Mouse (Mus musculus): ENCODE measurements around the gene Capn15. TPM values are rescaled to one million over a fixed set of nuclear protein-coding genes. Genes with fewer than 3 reads are reported as not detected.

Capn15 gene
- total RNA-seq, 4 experiments from 2014 or later, result 2.9 to 5.0 (median 4.1) TPM

- DNase-seq (ENCODE audit: low spot score in 2 of 2), result no peak
These were observed 29.4 kb downstream of the Capn15 start for GRCm38 (mm10) chr17:25956201-25956600.

GRCm38 (mm10) chr17:25955736-25956135, 29.9 kb downstream of the Capn15 start:
- DNase-seq (ENCODE audit: low spot score in 2 of 2), result no peak

- DNase-seq (ENCODE audit: low spot score in 2 of 2), result no peak
These were observed 30.9 kb downstream of the Capn15 start for GRCm38 (mm10) chr17:25954671-25955070.

DNA sequence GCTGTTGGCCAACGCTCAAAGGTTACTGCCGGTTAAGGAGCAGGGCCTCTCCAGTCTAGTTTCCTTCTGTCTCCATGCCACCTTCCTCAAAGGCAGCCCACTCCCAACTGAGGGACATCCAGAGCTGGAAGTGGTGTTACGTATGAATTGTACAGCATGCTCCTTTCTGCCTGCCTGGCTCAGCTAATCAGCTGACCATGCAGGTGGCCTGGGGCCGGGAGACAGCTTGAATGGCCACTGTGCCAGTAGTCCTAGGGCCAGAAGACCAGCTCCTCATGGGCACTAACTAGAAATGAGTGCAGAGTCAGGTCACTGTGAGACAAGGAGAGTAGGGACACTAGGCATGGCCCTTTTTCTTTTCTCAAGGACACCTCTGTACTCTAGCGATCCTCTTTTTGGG, 32.4 kb downstream of the Capn15 start:
- DNase-seq (ENCODE audit: low spot score in 2 of 2), result no peak

- no peak for DNase-seq (ENCODE audit: low spot score in 2 of 2)
These were observed 33.6 kb downstream of the Capn15 start, which contains the start of gene A930017K11Rik for GRCm38 (mm10) chr17:25951803-25952623. Gene A930017K11Rik (minus strand): TSS chr17:25952565.

GRCm38 (mm10) chr17:25951225-25951802, 34.3 kb downstream of the Capn15 start:
- no peak for DNase-seq (ENCODE audit: low spot score in 2 of 2)

DNA sequence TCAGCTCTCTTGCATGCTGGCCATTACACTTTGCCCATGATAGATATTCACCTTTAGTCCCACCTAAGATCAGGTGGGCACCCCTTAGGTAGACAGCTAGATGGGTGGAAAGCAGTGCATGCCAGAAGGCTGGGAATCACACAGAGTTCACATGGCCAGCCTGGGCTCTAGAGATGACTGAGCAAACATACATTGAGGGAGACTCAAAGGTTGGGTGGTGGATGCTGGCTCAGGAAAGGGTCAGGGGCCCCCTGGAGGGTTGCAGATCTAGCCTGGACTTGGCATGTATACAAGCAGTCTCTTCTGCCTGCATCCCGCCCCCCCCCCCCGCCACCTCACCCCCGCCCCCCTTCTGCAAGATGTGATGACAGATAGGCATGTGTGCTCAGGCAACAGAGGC, 34.9 kb downstream of the Capn15 start:
- DNase-seq (ENCODE audit: low spot score in 2 of 2), result no peak

- no peak for DNase-seq (ENCODE audit: low spot score in 2 of 2)
These were observed 35.6 kb downstream of the Capn15 start for GRCm38 (mm10) chr17:25949981-25950380.

GRCm38 (mm10) chr17:25948051-25948450, 37.5 kb downstream of the Capn15 start:
- DNase-seq (ENCODE audit: low spot score in 2 of 2), result no peak

- no peak for DNase-seq (ENCODE audit: low spot score in 2 of 2)
These were observed 38.0 kb downstream of the Capn15 start for GRCm38 (mm10) chr17:25947576-25947975.

DNA sequence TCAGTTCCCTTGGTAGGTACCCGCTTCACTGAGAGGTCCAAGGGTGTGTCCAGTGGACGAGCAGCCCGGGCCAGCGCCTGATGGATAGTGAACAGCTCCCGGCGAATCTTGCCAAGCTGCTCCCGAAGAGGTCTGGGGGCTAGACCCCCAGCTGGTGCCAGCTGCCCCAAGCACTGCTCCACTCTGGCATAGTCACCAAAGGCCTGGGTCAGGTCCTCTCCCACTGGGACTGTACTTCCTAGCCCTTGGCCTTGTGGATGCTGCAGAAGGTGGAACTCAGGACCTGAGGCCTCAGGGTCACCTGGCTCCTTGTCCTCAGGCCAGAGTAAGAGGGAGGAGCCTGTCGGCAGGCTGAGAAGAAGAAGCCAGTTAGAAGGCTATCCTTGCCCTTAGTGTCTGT, 38.7 kb downstream of the Capn15 start:
- no peak for DNase-seq (ENCODE audit: low spot score in 2 of 2)

GRCm38 (mm10) chr17:25946349-25946748, 39.2 kb downstream of the Capn15 start:
- no peak for DNase-seq (ENCODE audit: low spot score in 2 of 2)

DNA sequence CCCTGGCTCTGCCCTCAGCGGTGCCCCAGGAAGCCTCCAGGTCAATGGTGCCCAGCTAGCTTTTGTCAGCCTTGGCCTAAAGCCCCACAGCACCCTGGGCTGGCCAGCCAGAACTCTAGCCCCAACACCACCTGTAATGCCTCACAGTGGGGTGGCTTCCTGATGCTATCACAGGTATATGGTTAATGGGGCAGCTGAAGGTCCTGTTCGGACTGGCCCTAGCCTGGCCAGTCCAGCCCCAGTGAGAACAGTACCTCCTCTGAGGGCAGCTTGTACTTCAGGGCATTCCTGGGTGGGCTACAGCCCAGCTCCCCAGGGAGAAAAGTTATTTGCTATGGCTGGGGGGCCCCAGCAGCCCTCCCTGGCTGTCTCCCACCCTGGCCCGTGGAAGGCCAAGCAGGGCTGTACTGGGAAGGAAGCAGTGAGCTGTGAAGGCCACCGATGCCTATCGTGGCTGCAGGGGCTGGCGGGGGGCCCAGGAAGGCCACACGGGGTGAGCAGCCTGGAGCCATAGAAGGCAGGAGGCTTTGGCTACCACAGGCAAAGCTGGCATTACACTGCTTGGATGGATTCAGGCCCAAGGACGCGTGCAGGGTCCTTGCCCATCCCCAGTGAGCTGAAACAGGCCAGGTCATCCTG, 40.0 kb downstream of the Capn15 start:
- peak in 1 of 2 experiments; percentile 24 for DNase-seq (ENCODE audit: low spot score in 2 of 2)

- no peak for DNase-seq (ENCODE audit: low spot score in 2 of 2)
These were observed 41.0 kb downstream of the Capn15 start, which contains the start of the genes Pigq and Nhlrc4 for GRCm38 (mm10) chr17:25944366-25945163. Gene Pigq (minus strand): TSS chr17:25944936. Gene Nhlrc4 (minus strand): TSS chr17:25944961.

DNA sequence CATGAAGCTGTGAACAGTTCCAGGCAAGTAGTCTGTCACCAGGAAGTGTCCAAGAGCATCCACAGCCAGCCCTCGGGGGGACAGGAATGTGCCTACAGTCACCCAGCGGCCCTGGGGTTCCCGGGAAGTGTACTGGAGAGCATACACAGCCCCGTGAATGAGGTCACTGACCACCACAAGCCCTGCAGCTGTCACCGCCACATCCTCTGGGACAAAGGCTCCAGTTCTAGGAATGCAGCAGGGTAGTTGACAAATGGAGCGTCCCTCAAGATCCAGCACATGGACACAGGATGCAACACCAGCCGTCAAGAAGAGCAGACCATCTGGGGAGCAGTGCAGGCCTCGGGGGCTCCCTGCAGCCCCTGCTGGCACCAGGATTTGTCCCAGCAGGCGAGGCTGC, 41.8 kb downstream of the Capn15 start:
- no peak for DNase-seq (ENCODE audit: low spot score in 2 of 2)

DNA sequence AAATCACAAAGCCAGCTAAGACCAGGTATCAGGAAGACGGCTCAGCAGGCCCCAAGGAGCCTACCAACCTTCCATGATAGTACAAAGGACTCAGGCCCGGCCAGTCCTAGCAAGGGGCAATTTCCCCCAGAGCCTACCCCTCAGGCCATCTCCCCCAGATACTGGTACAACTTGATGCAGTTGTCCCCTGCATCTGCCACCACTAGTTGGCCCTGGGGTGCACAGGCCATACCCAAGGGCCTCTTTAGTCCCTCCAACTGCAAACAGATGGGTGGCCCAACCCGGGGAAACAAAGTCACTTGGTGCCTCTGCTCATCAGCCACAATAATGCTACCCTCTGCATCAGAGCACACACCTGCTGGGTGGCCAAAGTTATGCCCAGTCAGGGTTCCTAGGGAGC, 42.4 kb downstream of the Capn15 start:
- no peak for DNase-seq (ENCODE audit: low spot score in 2 of 2)

DNA sequence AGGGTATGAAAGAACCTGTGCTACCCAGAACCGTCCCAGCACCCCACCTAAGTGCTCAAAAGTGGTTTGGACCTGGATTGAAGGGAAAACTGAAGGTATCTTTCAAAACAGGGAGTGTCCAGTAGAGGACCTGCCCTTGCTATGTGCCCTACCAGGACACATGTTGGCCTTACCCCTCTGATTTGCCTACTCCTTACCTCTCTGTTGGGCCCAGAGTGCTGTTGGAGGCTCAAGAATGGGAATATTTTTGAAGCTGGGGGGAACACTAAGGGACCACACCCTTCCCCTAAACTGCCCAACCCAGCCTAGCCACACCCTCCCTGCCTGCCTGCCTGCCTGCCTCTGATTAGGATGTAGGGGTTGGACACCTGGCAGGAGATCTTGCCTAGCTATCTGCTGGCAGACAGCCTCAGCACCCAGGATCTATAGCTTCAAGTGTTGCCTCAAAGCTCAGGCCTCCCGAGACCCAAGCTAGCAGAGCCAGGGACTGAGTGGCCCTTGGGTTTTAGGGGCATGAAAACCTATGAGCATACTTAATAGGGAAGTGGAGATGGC, 42.9 kb downstream of the Capn15 start:
- no peak for DNase-seq (ENCODE audit: low spot score in 2 of 2)

- peak; percentile 36 to 57 for DNase-seq (ENCODE audit: low spot score in 2 of 2)
These were observed 43.9 kb downstream of the Capn15 start for GRCm38 (mm10) chr17:25941511-25942241.

- DNase-seq (ENCODE audit: low spot score in 2 of 2), result no peak
These were observed 51.1 kb downstream of the Capn15 start for GRCm38 (mm10) chr17:25934526-25934925.

- peak; percentile 62 to 78 for DNase-seq (ENCODE audit: low spot score in 2 of 2)
These were observed 60.2 kb downstream of the Capn15 start for GRCm38 (mm10) chr17:25925348-25925747.

All from gastrocnemius, adult 8-10 months (tissue).